Mouse (Mus musculus) ES-Bruce4 (cell line): ENCODE measurements at regions not wholly inside any gene's neighbourhood (a gene's known extent, or its start where the extent isn't known, plus 50 kb on each side); places are given as distances from the start of the nearest gene placed in this dataset.

ENCODE experiments used
- CTCF ChIP-seq: IDR thresholded peaks from one replicate; pipeline ENCODE4 v1.8.1; 2011; ENCODE audit warnings: low read depth, low read length
- POLR2A ChIP-seq: IDR thresholded peaks from one replicate; pipeline ENCODE4 v1.8.1; 2011; ENCODE audit warnings: low read length; ENCODE audit not compliant: insufficient read depth

- TF ChIP-seq CTCF (no peak), POLR2A (no peak)
Observed at GRCm38 (mm10) chr4:55662041-55662440, 129.8 kb upstream of the Klf4 start.
